Mouse (Mus musculus): ENCODE measurements around the gene Ms4a2.

DNA sequence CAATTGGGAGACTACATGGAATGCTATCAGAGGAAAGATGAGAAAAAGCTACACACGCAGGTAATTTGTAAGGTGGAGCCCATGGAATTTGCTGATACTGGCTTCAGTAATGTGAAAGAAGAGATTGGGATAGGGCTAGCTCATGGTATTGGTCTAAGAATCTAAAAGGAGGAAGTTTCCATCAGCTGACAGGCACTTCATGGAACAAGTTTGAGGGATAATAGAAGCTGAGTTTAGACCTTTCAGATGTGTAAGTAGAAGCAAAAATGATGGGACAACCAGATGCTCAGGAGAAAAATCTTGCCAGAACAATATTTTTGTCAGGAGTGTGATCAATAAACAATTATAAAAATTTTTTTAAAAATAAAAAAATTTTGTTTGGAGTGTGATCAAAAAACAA, 10.2 kb upstream of the Ms4a2 start:
- TF ChIP-seq POLR2A (IDR thresholded peaks at IDR 0.05; ENCODE audit: insufficient read depth, low read depth, low read length) (no peak), CTCF (IDR thresholded peaks at IDR 0.05) (no peak)
